Mouse (Mus musculus) ES-E14 (cell line): ENCODE data around the gene Il24. TPM values are rescaled to one million over a fixed set of nuclear protein-coding genes. Genes with fewer than 3 reads are reported as not detected.
A peak's percentile ranks its signal among the peaks of the same experiment; 100 is the strongest.

Experiments used
- DNase-seq: peaks from one replicate; pipeline ENCODE4 v3.0.0-alpha.2; 2013; ENCODE audit warnings: low read depth, low spot score
- H3K27ac ChIP-seq: 2 replicates; pipeline ENCODE4 v1.5.1; 2012; ENCODE audit warnings: low read depth, mild to moderate bottlenecking, low read length, moderate library complexity, mixed read lengths; ENCODE audit not compliant: poor library complexity, insufficient read depth, severe bottlenecking
- H3K36me3 ChIP-seq: 2 replicates; pipeline ENCODE4 v1.6.1; 2012; ENCODE audit warnings: mild to moderate bottlenecking, low read length, moderate library complexity, mixed read lengths; ENCODE audit not compliant: control insufficient read depth, poor library complexity, insufficient read depth, severe bottlenecking
- H3K4me1 ChIP-seq, 2 experiments: fragments of 150-350 bp in 1 of 2; sonication (generic) in 1 of 2; 2 replicates each; pipeline ENCODE4 v1.6.1; 2012; ENCODE audit warnings: low read length in 2 of 2, mild to moderate bottlenecking in 1 of 2, mixed read lengths in 1 of 2; ENCODE audit not compliant: control insufficient read depth in 2 of 2, insufficient read depth in 2 of 2, poor library complexity in 1 of 2
- H3K4me3 ChIP-seq, 2 experiments: fragments of 150-350 bp in 1 of 2; sonication (generic) in 1 of 2; 2 replicates each; pipeline ENCODE4 v1.5.1; 2012; ENCODE audit warnings: low read length in 2 of 2, low read depth in 1 of 2, mild to moderate bottlenecking in 1 of 2, mixed read lengths in 1 of 2; ENCODE audit not compliant: insufficient read depth in 1 of 2, poor library complexity in 1 of 2, severe bottlenecking in 1 of 2
- H3K9ac ChIP-seq: 2 replicates; pipeline ENCODE4 v1.6.1; 2012; ENCODE audit warnings: low read depth, mild to moderate bottlenecking, low read length, mixed read lengths; ENCODE audit not compliant: poor library complexity, insufficient read depth, severe bottlenecking
- H3K9me3 ChIP-seq: fragments of 150-350 bp; sonication (generic); 2 replicates; pipeline ENCODE4 v1.6.1; 2012; ENCODE audit warnings: low read depth, mild to moderate bottlenecking, low read length; ENCODE audit not compliant: control insufficient read depth, insufficient read depth
- CHD2 ChIP-seq: IDR thresholded peaks from 2 replicates; pipeline ENCODE4 v1.6.1; 2014; ENCODE audit warnings: mild to moderate bottlenecking, low read depth, low read length, inconsistent platforms
- HCFC1 ChIP-seq: IDR thresholded peaks from 2 replicates; pipeline ENCODE4 v1.6.1; 2012; ENCODE audit warnings: low read length, inconsistent platforms, borderline replicate concordance; ENCODE audit not compliant: insufficient read depth
- MAFK ChIP-seq: IDR thresholded peaks from 2 replicates; pipeline ENCODE4 v1.6.1; 2014; ENCODE audit warnings: mild to moderate bottlenecking, low read depth, low read length, inconsistent platforms; ENCODE audit not compliant: insufficient read depth
- ZC3H11A ChIP-seq: IDR thresholded peaks from 2 replicates; pipeline ENCODE4 v1.6.1; 2012; ENCODE audit warnings: low read depth, mild to moderate bottlenecking, inconsistent platforms, low read length, borderline replicate concordance
- ZNF384 ChIP-seq: IDR thresholded peaks from 2 replicates; pipeline ENCODE4 v1.6.1; 2012; ENCODE audit warnings: low read depth, low read length, inconsistent platforms
- in situ Hi-C, 2 experiments: fragments of 600-800 bp; cut with MboI; formaldehyde crosslinking; loops; one replicate each; pipeline ENCODE4 v1.15.1; 2025; ENCODE audit warnings: low sequenced_read_pairs in 2 of 2, inconsistent platforms in 1 of 2; ENCODE audit not compliant: unreplicated experiment in 2 of 2
- total RNA-seq: library from RNA; depleted of rRNA; stranded (reverse); fragments of 300-350 nt; gene quantifications from 2 replicates; pipeline ENCODE4 v1.2.3, GENCODE M21; 2012; rRNA removed

Gene Il24
- 0.48 and 1.9 TPM in 2 replicates for total RNA-seq

GRCm38 (mm10) chr1:130887354-130887753, at the start of gene Il24:
Gene Il24, minus strand, starts transcription at chr1:130887454.
- no peak within 1 kb of the TSS for H3K4me3 ChIP-seq
- in situ Hi-C loops, result loop anchor here (25.0 kb wide), 2 partner anchors 175 to 375 kb away; no protein-coding TSS in a partner anchor
- DNase-seq, result no peak
- no peak within 1 kb of the TSS for H3K27ac ChIP-seq
- no peak within 1 kb of the TSS for H3K9ac ChIP-seq
- no peak for TF ChIP-seq ZNF384
- TF ChIP-seq MAFK, result no peak
- TF ChIP-seq HCFC1, result no peak
- no peak for TF ChIP-seq CHD2
- TF ChIP-seq ZC3H11A, result no peak
- no peaks in the 10 kb centered on the region for H3K9me3 ChIP-seq
- no peaks in the 10 kb centered on the region for H3K4me1 ChIP-seq
- H3K36me3 ChIP-seq, result no peaks in the 10 kb centered on the region

DNA sequence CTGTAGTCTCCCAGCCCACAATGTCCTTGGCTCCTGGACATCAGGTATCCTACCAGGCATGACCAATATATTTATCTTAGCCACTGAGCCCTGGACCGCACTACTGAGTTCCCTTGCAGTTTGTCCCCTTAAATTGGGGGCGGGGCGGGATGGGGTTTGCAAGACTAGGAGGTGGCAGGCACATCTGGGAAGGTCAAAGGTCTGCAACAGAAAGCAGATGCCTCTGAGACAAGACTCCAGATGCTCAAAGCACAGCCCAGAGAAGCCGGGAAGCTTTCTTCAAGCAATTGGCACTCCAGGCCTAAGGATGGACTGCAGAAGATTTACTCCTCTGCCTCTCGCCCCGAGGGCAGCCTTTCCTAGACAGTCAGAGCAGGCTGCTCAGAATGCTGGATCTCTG, 49.1 kb upstream of the Il24 start:
- no peak overlapping the region for H3K9ac ChIP-seq
- H3K4me1 ChIP-seq, result no peaks in the 10 kb centered on the region
- H3K9me3 ChIP-seq, result no peaks in the 10 kb centered on the region
- no peak overlapping the region for H3K4me3 ChIP-seq
- in situ Hi-C loops, result no loop called here
- H3K36me3 ChIP-seq, result no peaks in the 10 kb centered on the region
- TF ChIP-seq ZC3H11A (no peak), HCFC1 (no peak), MAFK (no peak), CHD2 (no peak), ZNF384 (no peak)
- no peak for DNase-seq
- H3K27ac ChIP-seq, result no peak overlapping the region

DNA sequence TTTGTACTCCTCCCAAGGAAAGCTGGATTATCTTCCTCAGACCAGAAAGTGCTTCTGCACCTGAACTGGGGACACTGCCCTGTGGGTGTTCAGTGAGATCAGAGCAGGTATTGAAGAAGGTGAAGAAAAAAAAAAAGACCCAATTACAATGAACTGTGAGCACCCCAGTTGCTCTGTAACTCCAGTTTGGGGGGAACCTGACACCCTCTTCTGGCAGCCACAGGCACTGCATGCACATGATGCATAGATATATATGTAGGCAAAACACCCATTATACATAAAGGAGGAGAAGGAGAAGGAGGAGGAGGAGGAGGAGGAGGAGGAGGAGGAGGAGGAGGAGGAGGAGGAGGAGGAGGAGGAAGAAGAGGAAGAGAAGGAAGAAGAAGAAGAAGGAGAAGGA, 39.2 kb upstream of the Il24 start:
- no peaks in the 10 kb centered on the region for H3K36me3 ChIP-seq
- peak; percentile 15 for DNase-seq
- no peak overlapping the region for H3K27ac ChIP-seq
- TF ChIP-seq ZC3H11A, result 0 out of 2 replicates have a peak, but pooled peaks have one; percentile 2
- no peak for TF ChIP-seq ZNF384
- no peaks in the 10 kb centered on the region for H3K4me1 ChIP-seq
- H3K9ac ChIP-seq, result no peak overlapping the region
- no peak overlapping the region for H3K4me3 ChIP-seq
- no peaks in the 10 kb centered on the region for H3K9me3 ChIP-seq
- in situ Hi-C loops, result no loop called here

DNA sequence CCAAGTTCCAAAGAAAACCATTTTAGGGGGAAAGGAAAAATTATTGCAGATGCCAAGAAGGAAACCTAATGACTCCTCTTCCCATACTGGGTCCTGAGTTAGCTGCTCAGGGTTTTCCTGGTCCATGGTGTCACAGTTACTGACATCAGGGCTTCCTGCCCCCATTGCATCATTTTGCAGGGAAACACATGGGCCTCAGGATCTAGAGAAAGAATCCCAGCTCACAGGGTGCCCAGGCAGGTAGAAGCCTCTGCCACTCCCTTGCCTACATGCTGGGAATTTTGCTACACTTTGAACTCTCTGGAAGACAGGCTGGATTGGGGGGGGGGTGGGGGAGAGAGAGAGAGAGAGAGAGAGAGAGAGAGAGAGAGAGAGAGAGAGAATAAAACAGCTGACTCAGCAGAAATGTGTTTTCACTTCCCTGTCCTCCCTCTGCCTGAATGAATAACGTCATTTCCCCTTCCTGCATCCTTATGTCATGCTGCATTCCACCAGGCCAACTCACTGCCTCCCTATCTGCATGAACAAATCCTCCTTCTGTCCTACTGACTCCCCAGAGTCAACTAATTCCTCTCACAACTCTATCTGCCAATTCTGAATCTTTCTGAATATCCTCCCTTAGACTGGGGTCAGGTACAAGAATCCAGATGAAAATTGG, 31.2 kb upstream of the Il24 start:
- TF ChIP-seq MAFK, result peak; percentile 97
- TF ChIP-seq HCFC1, result no peak
- Histone ChIP-seq H3K4me3 (no peak overlapping the region), H3K9me3 (no peaks in the 10 kb centered on the region), H3K4me1 (no peaks in the 10 kb centered on the region), H3K9ac (no peak overlapping the region), H3K27ac (no peak overlapping the region), H3K36me3 (no peaks in the 10 kb centered on the region)
- in situ Hi-C loops, result no loop called here
- no peak for DNase-seq
